ENCODE assay signal across 35 mouse cellular contexts in genomic region chr7:79769664-79770063, GRCm38 (mm10). TPM values are rescaled to one million over a fixed set of nuclear protein-coding genes. Genes with fewer than 3 reads are reported as not detected.
"Had no signal": no experiment of that assay in that cellular context is flagged by ENCODE, and none has a peak within 500 bp of the region (broad histone marks: within the 10 kb centered on the region; RNA-seq: fewer than 3 reads in every experiment).

No protein-coding gene starts in this region.

- H3K4me1 ChIP-seq: limb, embryonic 12.5 days; limb, embryonic 13.5 days; limb, embryonic 15.5 days; liver, embryonic 12.5 days; liver, embryonic 13.5 days; liver, embryonic 15.5 days; lung, embryonic 15.5 days; midbrain, embryonic 12.5 days; neural tube, embryonic 12.5 days; neural tube, embryonic 13.5 days had no signal

- H3K4me2 ChIP-seq: limb, embryonic 12.5 days; limb, embryonic 13.5 days; limb, embryonic 15.5 days; liver, embryonic 11.5 days; liver, embryonic 12.5 days; liver, embryonic 13.5 days; liver, embryonic 15.5 days; lung, embryonic 14.5 days; lung, embryonic 15.5 days; midbrain, embryonic 12.5 days; midbrain, embryonic 13.5 days; neural tube, embryonic 12.5 days; neural tube, embryonic 13.5 days had no signal

- ATAC-seq: liver, embryonic 12.5 days; liver, postnatal 0 days; lung, postnatal 0 days; midbrain, embryonic 13.5 days; midbrain, embryonic 16.5 days had no signal

- H3K4me3 ChIP-seq: limb, embryonic 10.5 days; limb, embryonic 12.5 days; limb, embryonic 13.5 days; limb, embryonic 15.5 days; liver, embryonic 12.5 days; liver, embryonic 13.5 days; liver, embryonic 15.5 days; lung, embryonic 15.5 days; megakaryocyte, embryonic 14.5 days; midbrain, embryonic 10.5 days; midbrain, embryonic 12.5 days; midbrain, embryonic 13.5 days; neural tube, embryonic 12.5 days; neural tube, embryonic 13.5 days had no signal

- H3K9me3 ChIP-seq: limb, embryonic 10.5 days; limb, embryonic 12.5 days; limb, embryonic 13.5 days; limb, embryonic 15.5 days; liver, embryonic 12.5 days; liver, embryonic 13.5 days; liver, embryonic 15.5 days; lung, embryonic 15.5 days; midbrain, embryonic 10.5 days; midbrain, embryonic 12.5 days; midbrain, embryonic 13.5 days; neural tube, embryonic 12.5 days; neural tube, embryonic 13.5 days had no signal

- H3K27ac ChIP-seq: limb, embryonic 10.5 days; limb, embryonic 12.5 days; limb, embryonic 13.5 days; limb, embryonic 15.5 days; liver, embryonic 12.5 days; liver, embryonic 13.5 days; liver, embryonic 14.5 days; liver, embryonic 15.5 days; lung, embryonic 15.5 days; macrophage; midbrain, embryonic 10.5 days; midbrain, embryonic 12.5 days; midbrain, embryonic 13.5 days; neural tube, embryonic 12.5 days; neural tube, embryonic 13.5 days had no signal

- H3K9ac ChIP-seq: limb, embryonic 12.5 days; limb, embryonic 13.5 days; limb, embryonic 15.5 days; liver, embryonic 12.5 days; liver, embryonic 13.5 days; liver, embryonic 14.5 days; liver, embryonic 15.5 days; liver, postnatal 0 days; lung, embryonic 14.5 days; lung, embryonic 15.5 days; midbrain, embryonic 12.5 days; midbrain, embryonic 13.5 days; neural tube, embryonic 12.5 days; neural tube, embryonic 13.5 days had no signal

- H3K36me3 ChIP-seq: limb, embryonic 10.5 days; limb, embryonic 12.5 days; limb, embryonic 13.5 days; limb, embryonic 15.5 days; liver, embryonic 12.5 days; liver, embryonic 13.5 days; liver, embryonic 15.5 days; lung, embryonic 15.5 days; midbrain, embryonic 10.5 days; midbrain, embryonic 12.5 days; midbrain, embryonic 13.5 days; neural tube, embryonic 12.5 days; neural tube, embryonic 13.5 days had no signal

- DNase-seq: left cerebral cortex, postnatal 4 days; liver; liver, embryonic 13.5 days; liver, postnatal 0 days; lung, adult 18-20 months; lung, adult 2 months; lung, embryonic 14.5 days; lung, postnatal 10 days; lung, postnatal 14 days; lung, postnatal 36 days; lung, postnatal 4 days; midbrain, embryonic 14.5 days had no signal

- H3K27me3 ChIP-seq: limb, embryonic 12.5 days; limb, embryonic 13.5 days; limb, embryonic 15.5 days; liver, embryonic 12.5 days; liver, embryonic 13.5 days; liver, embryonic 15.5 days; lung, embryonic 15.5 days; midbrain, embryonic 12.5 days; midbrain, embryonic 13.5 days; neural tube, embryonic 12.5 days; neural tube, embryonic 13.5 days had no signal

RNA-seq across cellular contexts. Expression of gene Mesp1, which starts 23.9 kb away (rescaled TPM):
- polyA plus RNA-seq: limb, embryonic 10.5 days; limb, embryonic 11.5 days; limb, embryonic 12.5 days; limb, embryonic 13.5 days; liver, adult 2 months; liver, embryonic 11.5 days; liver, embryonic 12.5 days; liver, embryonic 13.5 days; liver, embryonic 15.5 days; liver, embryonic 16.5 days; liver, postnatal 0 days; lung, embryonic 14.5 days; lung, embryonic 15.5 days; lung, embryonic 16.5 days; macrophage; midbrain, embryonic 12.5 days; midbrain, embryonic 13.5 days; neural tube, embryonic 11.5 days; neural tube, embryonic 12.5 days; neural tube, embryonic 13.5 days had no signal

RNA-seq across cellular contexts. Expression of gene Wdr93, which starts 26.7 kb away (rescaled TPM):
- polyA plus RNA-seq: limb, embryonic 15.5 days; liver, embryonic 11.5 days had no signal

RNA-seq across cellular contexts. Expression of gene Plin1, which starts 37.0 kb away (rescaled TPM):
- polyA plus RNA-seq: limb, embryonic 10.5 days; limb, embryonic 11.5 days; limb, embryonic 12.5 days; limb, embryonic 13.5 days; limb, embryonic 15.5 days; liver, adult 2 months; liver, embryonic 11.5 days; liver, embryonic 12.5 days; liver, embryonic 13.5 days; liver, embryonic 14.5 days; liver, embryonic 15.5 days; liver, embryonic 16.5 days; liver, postnatal 0 days; lung, embryonic 14.5 days; lung, embryonic 15.5 days; macrophage; midbrain, embryonic 12.5 days; midbrain, embryonic 13.5 days; neural tube, embryonic 11.5 days; neural tube, embryonic 12.5 days; neural tube, embryonic 13.5 days had no signal

RNA-seq across cellular contexts. Expression of gene Mesp2, which starts 40.9 kb away (rescaled TPM):
- polyA plus RNA-seq: liver, embryonic 15.5 days; macrophage had no signal
